Mouse (Mus musculus) ES-Bruce4 (cell line): Measurements from ENCODE around the gene Il17ra. TPM values are rescaled to one million over a fixed set of nuclear protein-coding genes. Genes with fewer than 3 reads are reported as not detected.

Experiments
- H3K27ac ChIP-seq: 2 replicates; pipeline ENCODE4 v1.5.1; 2012; ENCODE audit warnings: low read length, inconsistent platforms; ENCODE audit not compliant: insufficient read depth
- H3K27me3 ChIP-seq: 2 replicates; pipeline ENCODE4 v1.6.1; 2012; ENCODE audit warnings: mild to moderate bottlenecking, low read length, inconsistent platforms; ENCODE audit not compliant: control insufficient read depth, poor library complexity, insufficient read depth, severe bottlenecking
- H3K36me3 ChIP-seq: 2 replicates; pipeline ENCODE4 v1.6.1; 2012; ENCODE audit warnings: inconsistent platforms, mild to moderate bottlenecking, low read length, moderate library complexity; ENCODE audit not compliant: control insufficient read depth, poor library complexity, insufficient read depth, severe bottlenecking
- H3K4me1 ChIP-seq: one replicate; pipeline ENCODE4 v1.8.1; 2011; ENCODE audit warnings: low read length; ENCODE audit not compliant: control insufficient read depth, insufficient read depth
- H3K4me3 ChIP-seq: 2 replicates; pipeline ENCODE4 v1.5.1; 2011; ENCODE audit warnings: low read depth, mild to moderate bottlenecking, low read length
- H3K9ac ChIP-seq: 2 replicates; pipeline ENCODE4 v1.6.1; 2012; ENCODE audit warnings: low read depth, mild to moderate bottlenecking, inconsistent platforms; ENCODE audit not compliant: poor library complexity, severe bottlenecking
- H3K9me3 ChIP-seq: replicated peaks from 2 replicates; pipeline ENCODE4 v1.6.1; 2012; ENCODE audit warnings: mild to moderate bottlenecking, low read length, inconsistent platforms; ENCODE audit not compliant: control insufficient read depth, poor library complexity, insufficient read depth, severe bottlenecking
- CTCF ChIP-seq: IDR thresholded peaks from one replicate; pipeline ENCODE4 v1.8.1; 2011; ENCODE audit warnings: low read depth, low read length
- EP300 ChIP-seq: IDR thresholded peaks from 2 replicates; pipeline ENCODE4 v1.6.1; 2011; ENCODE audit warnings: low read depth, low read length; ENCODE audit not compliant: insufficient read depth
- POLR2A ChIP-seq: IDR thresholded peaks from one replicate; pipeline ENCODE4 v1.8.1; 2011; ENCODE audit warnings: low read length; ENCODE audit not compliant: insufficient read depth
- polyA plus RNA-seq: library from polyadenylated mRNA; stranded (reverse); fragments of >200 nt; gene quantifications from 2 replicates; pipeline ENCODE4 v1.2.4, GENCODE M21; 2011; ENCODE audit warnings: low read depth; ENCODE audit not compliant: missing spikeins, insufficient read depth, insufficient read length

The Il17ra gene
- polyA plus RNA-seq, result 3.8 and 4.3 TPM in 2 replicates

DNA sequence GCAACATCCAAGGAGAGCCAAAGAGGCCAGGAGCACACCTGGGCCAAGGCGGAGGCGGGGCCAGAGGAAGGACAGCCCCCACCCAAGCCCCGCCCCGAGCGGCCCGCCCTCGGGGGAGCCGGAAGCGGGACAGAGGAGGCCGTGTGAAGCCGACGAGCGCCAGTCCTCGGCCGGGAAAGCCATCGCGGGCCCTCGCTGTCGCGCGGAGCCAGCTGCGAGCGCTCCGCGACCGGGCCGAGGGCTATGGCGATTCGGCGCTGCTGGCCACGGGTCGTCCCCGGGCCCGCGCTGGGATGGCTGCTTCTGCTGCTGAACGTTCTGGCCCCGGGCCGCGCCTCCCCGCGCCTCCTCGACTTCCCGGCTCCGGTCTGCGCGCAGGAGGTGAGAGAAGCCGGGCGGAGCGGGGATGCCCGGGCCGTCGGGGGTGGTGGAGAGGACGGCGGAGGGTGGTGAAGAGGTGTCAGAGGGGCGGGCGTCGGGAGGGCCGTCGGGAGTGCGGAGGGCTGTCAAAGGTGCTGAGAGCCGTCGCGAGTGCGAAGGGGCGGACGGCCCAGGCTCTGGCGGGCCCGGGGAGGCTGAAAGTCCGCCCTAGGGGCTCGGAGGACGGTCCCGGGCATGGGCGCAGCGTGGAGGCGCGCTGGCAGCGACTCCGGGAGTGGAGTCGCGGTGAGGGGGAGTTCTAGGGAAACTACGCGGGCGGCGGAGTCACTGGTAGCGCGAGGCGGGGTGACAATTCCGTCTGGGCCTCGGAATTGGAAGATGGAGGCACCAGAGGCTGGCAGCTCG is at the start of gene Il17ra:
Gene Il17ra (plus strand): TSS at position 162 of the 786 bp plus-strand sequence.
- peak within 1 kb of the TSS; percentile 89 for H3K9ac ChIP-seq
- H3K4me1 ChIP-seq, result no peaks in the 10 kb centered on the region
- no peaks in the 10 kb centered on the region for H3K9me3 ChIP-seq
- TF ChIP-seq POLR2A (no peak), CTCF (no peak), EP300 (no peak)
- H3K4me3 ChIP-seq, result peak within 1 kb of the TSS; percentile 85
- no peaks in the 10 kb centered on the region for H3K36me3 ChIP-seq
- H3K27ac ChIP-seq, result no peak within 1 kb of the TSS
- H3K27me3 ChIP-seq, result no peaks in the 10 kb centered on the region

- no peaks in the 10 kb centered on the region for H3K27me3 ChIP-seq
Observed at GRCm38 (mm10) chr6:120438161-120438560, 24.9 kb upstream of the Il17ra start.

DNA sequence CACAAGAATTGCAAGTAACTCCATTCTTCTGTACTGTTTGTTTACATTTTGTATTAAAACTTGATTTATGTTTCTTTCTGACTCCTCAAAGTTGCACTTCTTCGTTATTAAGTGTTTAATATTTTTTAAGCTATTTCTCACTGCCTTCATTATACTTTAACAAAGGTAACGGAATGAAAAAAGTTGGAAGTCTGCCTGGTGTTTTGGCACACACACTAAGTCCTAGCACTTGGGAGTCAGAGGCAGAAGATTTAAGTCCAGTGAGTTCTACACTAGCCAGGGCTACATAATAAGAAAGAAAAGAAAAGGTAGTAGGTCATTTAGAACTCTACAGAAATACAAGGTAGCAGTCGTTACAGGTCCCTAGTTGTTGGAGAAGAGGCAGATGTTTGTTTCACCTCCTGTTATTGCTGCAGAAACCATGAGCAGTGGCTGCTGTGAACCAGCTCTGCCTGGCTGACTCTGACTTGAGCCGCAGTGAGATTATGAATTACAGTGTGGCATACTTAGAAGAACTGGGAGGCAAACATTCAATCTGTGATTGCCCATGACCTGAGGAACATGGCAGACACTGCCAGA is 20.8 kb upstream of the Il17ra start:
- H3K4me1 ChIP-seq, result no peaks in the 10 kb centered on the region
- no peak overlapping the region for H3K4me3 ChIP-seq
- peaks cover 6% of the 10 kb centered on the region for H3K36me3 ChIP-seq

More at GRCm38 (mm10) chr6:120438161-120438560, 24.9 kb upstream of the Il17ra start:
- no peak overlapping the region for H3K27ac ChIP-seq
- no peaks in the 10 kb centered on the region for H3K4me1 ChIP-seq
- H3K4me3 ChIP-seq, result no peak overlapping the region
- H3K9me3 ChIP-seq, result no peaks in the 10 kb centered on the region
- no peak overlapping the region for H3K9ac ChIP-seq
- no peak for TF ChIP-seq CTCF
- H3K36me3 ChIP-seq, result peaks cover 9% of the 10 kb centered on the region

DNA sequence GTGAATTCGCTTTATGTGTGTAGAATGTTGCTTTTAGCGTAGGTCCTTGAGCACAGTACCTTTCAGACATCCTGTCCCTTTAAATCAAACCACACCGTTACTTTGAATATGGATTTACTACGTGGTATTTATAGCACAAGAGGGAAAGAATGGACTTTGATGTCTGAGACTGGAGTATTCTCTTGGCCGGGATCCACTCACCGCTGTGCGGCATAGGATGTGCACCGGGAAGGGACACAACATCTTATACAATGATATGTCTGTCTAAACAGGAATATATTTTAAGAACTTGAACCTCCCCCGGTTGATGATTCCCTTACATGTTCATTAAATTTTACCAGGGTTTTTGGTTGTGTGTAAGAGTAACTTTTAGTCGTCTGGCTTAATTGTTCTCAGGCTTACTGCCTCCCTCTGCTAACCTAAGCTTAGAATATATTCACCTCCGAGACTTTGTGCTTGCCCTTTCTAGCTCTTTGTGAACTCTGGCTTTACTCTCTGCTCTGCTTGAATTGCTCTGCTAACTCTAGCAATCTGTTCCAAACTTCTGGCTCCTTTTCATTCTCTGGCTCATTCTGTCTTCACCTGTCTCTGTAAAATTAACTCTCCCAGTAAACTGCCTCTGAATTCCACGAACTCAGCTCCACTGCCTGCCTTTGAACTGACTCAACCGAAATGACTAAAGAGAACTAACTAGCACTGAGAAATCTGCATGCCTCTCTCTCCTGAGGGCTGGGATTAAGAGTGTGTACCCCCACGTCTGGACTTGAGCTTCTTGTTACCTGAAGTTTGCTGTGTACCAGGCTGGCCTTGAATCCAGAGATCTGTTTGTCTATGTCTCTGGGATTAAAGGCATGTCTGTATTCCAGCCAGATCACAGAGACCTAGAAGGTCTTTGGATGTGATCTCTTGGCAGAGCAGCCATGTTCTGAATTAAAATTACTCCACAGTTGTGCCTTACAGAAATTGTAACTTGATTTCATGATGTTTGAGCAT is 19.4 kb upstream of the Il17ra start:
- Histone ChIP-seq H3K27me3 (no peaks in the 10 kb centered on the region), H3K36me3 (peaks cover 6% of the 10 kb centered on the region), H3K4me3 (no peak overlapping the region), H3K9ac (no peak overlapping the region), H3K9me3 (no peaks in the 10 kb centered on the region), H3K27ac (no peak overlapping the region), H3K4me1 (no peaks in the 10 kb centered on the region)
- TF ChIP-seq CTCF (no peak), EP300 (no peak), POLR2A (no peak)

More for the DNA sequence above, 20.8 kb upstream of the Il17ra start:
- no peaks in the 10 kb centered on the region for H3K27me3 ChIP-seq
- H3K9me3 ChIP-seq, result no peaks in the 10 kb centered on the region
- H3K9ac ChIP-seq, result no peak overlapping the region
- H3K27ac ChIP-seq, result no peak overlapping the region
- TF ChIP-seq CTCF (no peak), POLR2A (no peak), EP300 (no peak)

DNA sequence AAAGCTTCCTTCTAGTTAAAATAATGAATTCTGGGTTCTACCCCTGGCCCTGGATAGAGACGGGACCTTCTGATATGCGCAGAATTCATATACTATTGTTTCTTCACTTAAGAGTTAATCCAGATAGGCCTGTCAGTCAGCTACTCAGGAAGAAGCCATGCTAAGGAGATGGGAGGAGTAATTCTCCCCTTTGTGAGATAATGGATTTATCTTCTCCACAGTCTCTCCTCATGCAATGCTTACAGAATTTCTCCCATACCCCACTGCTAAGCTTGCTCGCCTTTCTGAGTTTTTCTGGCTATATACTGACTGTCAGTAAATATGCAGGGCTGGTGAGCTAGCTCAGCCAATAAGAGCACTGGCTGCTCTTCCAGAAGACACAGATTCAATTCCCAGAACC is 12.8 kb upstream of the Il17ra start:
- TF ChIP-seq CTCF (no peak), EP300 (no peak), POLR2A (no peak)
- no peak overlapping the region for H3K4me3 ChIP-seq
- no peak overlapping the region for H3K9ac ChIP-seq
- no peaks in the 10 kb centered on the region for H3K4me1 ChIP-seq
- no peak overlapping the region for H3K27ac ChIP-seq
- no peaks in the 10 kb centered on the region for H3K9me3 ChIP-seq
- H3K27me3 ChIP-seq, result no peaks in the 10 kb centered on the region
- no peaks in the 10 kb centered on the region for H3K36me3 ChIP-seq
